Mouse (Mus musculus) spleen, adult 2 months (tissue): ENCODE results near the gene Gm9780.
"Not testable (repeated sequence)": the region's sequence is repeated elsewhere in the genome, so short reads cannot be mapped to it uniquely, and the experiment has no call there.

Experiments used
- CTCF ChIP-seq: fragments of 200-500 bp; IDR thresholded peaks from 2 replicates; pipeline ENCODE4 v1.5.1; 2011; ENCODE audit warnings: mild to moderate bottlenecking, inconsistent platforms; ENCODE audit not compliant: insufficient read depth, insufficient read length, insufficient replicate concordance; ENCODE audit errors: extremely low read depth
- POLR2A ChIP-seq: fragments of 200-500 bp; IDR thresholded peaks from 2 replicates; pipeline ENCODE4 v1.6.1; 2011; ENCODE audit warnings: low read depth, low read length, inconsistent platforms

GRCm38 (mm10) chr14:26081216-26081615 lies 38.7 kb upstream of the Gm9780 start, which contains the start of gene Cphx2:
- TF ChIP-seq CTCF, POLR2A: not testable (repeated sequence)
